Mouse (Mus musculus): Measurements from ENCODE around the gene Pip5k1c. TPM values are rescaled to one million over a fixed set of nuclear protein-coding genes. Genes with fewer than 3 reads are reported as not detected.
A peak's percentile ranks its signal among the peaks of the same experiment; 100 is the strongest.

Gene Pip5k1c
- total RNA-seq (2012; rRNA removed) = 27.3 and 34.6 TPM in 2 replicates

DNA sequence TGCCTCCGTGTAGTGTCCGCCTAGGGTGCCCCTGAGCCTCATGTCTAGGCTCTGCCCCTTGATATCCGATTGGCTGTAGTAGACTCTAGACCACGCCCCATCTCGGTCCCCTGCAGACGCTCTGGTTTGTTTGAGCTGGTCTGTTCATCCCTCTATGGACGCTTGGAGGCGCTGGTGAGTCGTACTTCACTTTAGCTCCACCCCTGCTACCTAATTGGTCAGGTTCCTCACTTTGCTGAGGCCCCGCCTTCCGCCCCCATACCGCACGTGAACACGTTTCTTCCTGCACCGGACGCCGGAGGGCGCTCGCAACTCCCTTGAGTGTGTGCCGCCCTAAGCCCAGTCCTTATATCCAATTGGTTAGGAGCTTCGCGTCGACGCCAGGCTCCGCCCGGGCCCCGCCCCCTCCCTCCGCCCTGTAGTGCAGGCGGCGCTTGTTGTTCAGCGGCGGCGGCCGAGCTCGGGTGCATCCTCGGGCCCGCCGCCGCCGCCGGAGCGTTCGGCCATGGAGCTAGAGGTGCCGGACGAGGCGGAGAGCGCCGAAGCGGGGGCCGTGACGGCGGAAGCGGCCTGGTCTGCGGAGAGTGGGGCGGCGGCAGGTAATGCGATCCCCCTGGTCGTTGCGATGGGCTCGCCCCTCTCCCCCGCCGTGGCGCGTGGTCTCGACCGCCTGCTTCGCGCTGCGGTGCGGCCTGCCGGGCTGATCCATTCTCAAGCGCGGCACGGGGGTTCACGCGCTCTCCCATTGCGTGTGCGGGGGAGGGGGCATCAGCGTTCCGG lies at the start of gene Pip5k1c:
Gene Pip5k1c (plus strand): TSS at position 410 of the 780 bp plus-strand sequence.
- peak within 1 kb of the TSS; percentile 97 for H3K9ac ChIP-seq (ENCODE audit: insufficient read depth, low read depth, low read length, poor library complexity, severe bottlenecking)
- peaks cover 4 to 29% of the 10 kb centered on the region in 2 experiments for H3K4me1 ChIP-seq (ENCODE audit: control insufficient read depth in 2 of 2, insufficient read depth in 2 of 2, low read length in 2 of 2, poor library complexity in 1 of 2)
- peak within 1 kb of the TSS; percentile 67; the same call in 1 of the 2 replicates for H3K27ac ChIP-seq (ENCODE audit: insufficient read depth, low read depth, low read length, poor library complexity, severe bottlenecking)
- H3K9me3 ChIP-seq (ENCODE audit: control insufficient read depth, insufficient read depth, low read depth, low read length) = no peaks in the 10 kb centered on the region
- H3K36me3 ChIP-seq (ENCODE audit: control insufficient read depth, insufficient read depth, low read length, poor library complexity, severe bottlenecking) = peaks cover 5% of the 10 kb centered on the region; the same call in 1 of the 2 replicates
- TF ChIP-seq ZC3H11A (IDR thresholded peaks at IDR 0.05; ENCODE audit: borderline replicate concordance, low read depth, low read length) = no peak
- 0 out of 2 replicates have a peak, but pooled peaks have one; percentile 31 for TF ChIP-seq CHD2 (IDR thresholded peaks at IDR 0.05; ENCODE audit: low read depth, low read length)
- no peak for TF ChIP-seq ZNF384 (IDR thresholded peaks at IDR 0.05; ENCODE audit: low read depth, low read length)
- no peak for TF ChIP-seq MAFK (IDR thresholded peaks at IDR 0.05; ENCODE audit: insufficient read depth, low read depth, low read length)
- TF ChIP-seq HCFC1 (IDR thresholded peaks at IDR 0.05; ENCODE audit: borderline replicate concordance, insufficient read depth, low read length) = peak; percentile 60; the same call in 1 of the 2 replicates
- H3K4me3 ChIP-seq (ENCODE audit: insufficient read depth in 1 of 2, low read depth in 1 of 2, low read length in 2 of 2, poor library complexity in 1 of 2, severe bottlenecking in 1 of 2) = peak within 1 kb of the TSS; percentile 83 to 97
- peak; percentile 100 for DNase-seq (ENCODE audit: low read depth, low spot score)
- in situ Hi-C loops (cut with MboI; ENCODE audit: low sequenced_read_pairs in 2 of 2, unreplicated experiment in 2 of 2) = no loop called here

DNA sequence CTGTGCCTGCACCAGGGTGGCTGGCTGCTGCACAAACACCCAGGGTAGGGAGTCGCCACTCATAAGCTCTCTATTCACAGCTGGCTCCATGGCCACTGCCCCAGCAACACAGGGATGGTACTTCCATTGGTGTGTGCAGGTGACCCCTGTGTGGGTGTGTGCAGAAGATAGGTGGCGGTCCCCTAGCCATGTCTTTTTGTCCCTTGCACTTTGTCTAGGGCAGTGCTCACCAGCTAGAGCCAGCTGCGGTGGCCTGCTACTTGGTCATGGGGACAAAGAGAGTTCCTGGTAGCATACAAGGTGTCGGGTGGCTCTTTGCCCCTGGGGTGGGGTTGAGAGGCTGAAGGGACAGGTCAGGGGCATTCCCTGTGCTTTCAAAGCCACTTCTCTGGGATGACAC lies 48.6 kb upstream of the Pip5k1c start:
- in situ Hi-C loops (cut with MboI; ENCODE audit: low sequenced_read_pairs in 2 of 2, unreplicated experiment in 2 of 2) = no loop called here
- Histone ChIP-seq H3K9ac (ENCODE audit: insufficient read depth, low read depth, low read length, poor library complexity, severe bottlenecking) (no peak overlapping the region), H3K27ac (ENCODE audit: insufficient read depth, low read depth, low read length, poor library complexity, severe bottlenecking) (no peak overlapping the region), H3K4me1 (ENCODE audit: control insufficient read depth in 2 of 2, insufficient read depth in 2 of 2, low read length in 2 of 2, poor library complexity in 1 of 2) (peaks cover 2 to 12% of the 10 kb centered on the region in 2 experiments; a peak in 2 of 4 replicates), H3K4me3 (ENCODE audit: insufficient read depth in 1 of 2, low read depth in 1 of 2, low read length in 2 of 2, poor library complexity in 1 of 2, severe bottlenecking in 1 of 2) (no peak overlapping the region), H3K36me3 (ENCODE audit: control insufficient read depth, insufficient read depth, low read length, poor library complexity, severe bottlenecking) (no peaks in the 10 kb centered on the region), H3K9me3 (ENCODE audit: control insufficient read depth, insufficient read depth, low read depth, low read length) (no peaks in the 10 kb centered on the region)
- no peak for DNase-seq (ENCODE audit: low read depth, low spot score)
- TF ChIP-seq MAFK (IDR thresholded peaks at IDR 0.05; ENCODE audit: insufficient read depth, low read depth, low read length) (no peak), CHD2 (IDR thresholded peaks at IDR 0.05; ENCODE audit: low read depth, low read length) (no peak), HCFC1 (IDR thresholded peaks at IDR 0.05; ENCODE audit: borderline replicate concordance, insufficient read depth, low read length) (no peak), ZNF384 (IDR thresholded peaks at IDR 0.05; ENCODE audit: low read depth, low read length) (no peak), ZC3H11A (IDR thresholded peaks at IDR 0.05; ENCODE audit: borderline replicate concordance, low read depth, low read length) (no peak)

DNA sequence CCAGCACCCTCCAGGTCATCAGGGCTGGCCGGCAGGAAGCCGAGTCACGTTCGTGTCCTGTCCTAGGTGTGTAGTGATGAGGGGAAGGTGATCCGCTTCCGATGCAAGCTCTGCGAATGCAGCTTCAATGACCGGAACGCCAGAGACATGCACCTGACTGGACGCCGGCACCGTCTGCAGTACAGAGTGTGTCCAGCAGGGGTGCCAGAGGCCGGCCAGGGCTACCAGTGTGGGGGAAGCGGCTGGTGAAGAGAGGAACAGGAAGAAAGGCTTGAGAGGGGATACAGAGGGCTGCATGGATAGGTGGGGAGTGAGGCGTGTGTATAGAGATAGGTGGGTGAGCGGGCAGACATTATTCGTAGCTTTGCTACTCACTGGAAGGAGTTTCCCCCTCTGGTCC lies 48.2 kb upstream of the Pip5k1c start:
- TF ChIP-seq ZNF384 (IDR thresholded peaks at IDR 0.05; ENCODE audit: low read depth, low read length) = no peak
- no peak for TF ChIP-seq HCFC1 (IDR thresholded peaks at IDR 0.05; ENCODE audit: borderline replicate concordance, insufficient read depth, low read length)
- no peak for TF ChIP-seq MAFK (IDR thresholded peaks at IDR 0.05; ENCODE audit: insufficient read depth, low read depth, low read length)
- no peak for TF ChIP-seq ZC3H11A (IDR thresholded peaks at IDR 0.05; ENCODE audit: borderline replicate concordance, low read depth, low read length)
- no peak for TF ChIP-seq CHD2 (IDR thresholded peaks at IDR 0.05; ENCODE audit: low read depth, low read length)
- H3K9ac ChIP-seq (ENCODE audit: insufficient read depth, low read depth, low read length, poor library complexity, severe bottlenecking) = no peak overlapping the region
- in situ Hi-C loops (cut with MboI; ENCODE audit: low sequenced_read_pairs in 2 of 2, unreplicated experiment in 2 of 2) = no loop called here
- H3K4me1 ChIP-seq (ENCODE audit: control insufficient read depth in 2 of 2, insufficient read depth in 2 of 2, low read length in 2 of 2, poor library complexity in 1 of 2) = peaks cover 2 to 15% of the 10 kb centered on the region in 2 experiments; a peak in 2 of 4 replicates
- H3K27ac ChIP-seq (ENCODE audit: insufficient read depth, low read depth, low read length, poor library complexity, severe bottlenecking) = no peak overlapping the region
- no peaks in the 10 kb centered on the region for H3K36me3 ChIP-seq (ENCODE audit: control insufficient read depth, insufficient read depth, low read length, poor library complexity, severe bottlenecking)
- H3K4me3 ChIP-seq (ENCODE audit: insufficient read depth in 1 of 2, low read depth in 1 of 2, low read length in 2 of 2, poor library complexity in 1 of 2, severe bottlenecking in 1 of 2) = no peak overlapping the region
- no peak for DNase-seq (ENCODE audit: low read depth, low spot score)
- no peaks in the 10 kb centered on the region for H3K9me3 ChIP-seq (ENCODE audit: control insufficient read depth, insufficient read depth, low read depth, low read length)

DNA sequence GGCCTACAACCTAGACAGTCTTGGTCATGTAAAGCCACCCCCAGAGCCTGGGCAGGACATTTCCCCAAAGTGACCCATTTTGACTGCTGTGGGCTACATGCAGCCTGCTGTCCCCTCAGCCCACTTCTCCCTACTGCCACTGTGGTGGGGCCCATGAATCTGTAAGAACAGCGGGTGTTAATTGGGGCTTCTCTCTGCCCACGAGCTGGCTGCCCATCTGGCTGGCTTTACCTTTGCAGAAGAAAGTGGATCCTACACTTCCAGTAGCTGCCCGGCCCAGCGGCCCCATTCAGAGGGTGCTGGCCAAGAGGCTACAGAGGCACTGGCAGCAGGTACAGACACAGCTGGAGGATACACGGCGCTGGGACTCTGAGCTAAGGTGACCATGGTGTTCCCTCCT lies 47.6 kb upstream of the Pip5k1c start:
- peaks cover 2 to 18% of the 10 kb centered on the region in 2 experiments; a peak in 2 of 4 replicates for H3K4me1 ChIP-seq (ENCODE audit: control insufficient read depth in 2 of 2, insufficient read depth in 2 of 2, low read length in 2 of 2, poor library complexity in 1 of 2)
- no peaks in the 10 kb centered on the region for H3K9me3 ChIP-seq (ENCODE audit: control insufficient read depth, insufficient read depth, low read depth, low read length)
- H3K27ac ChIP-seq (ENCODE audit: insufficient read depth, low read depth, low read length, poor library complexity, severe bottlenecking) = no peak overlapping the region
- no peaks in the 10 kb centered on the region for H3K36me3 ChIP-seq (ENCODE audit: control insufficient read depth, insufficient read depth, low read length, poor library complexity, severe bottlenecking)
- in situ Hi-C loops (cut with MboI; ENCODE audit: low sequenced_read_pairs in 2 of 2, unreplicated experiment in 2 of 2) = no loop called here
- TF ChIP-seq ZNF384 (IDR thresholded peaks at IDR 0.05; ENCODE audit: low read depth, low read length) (no peak), MAFK (IDR thresholded peaks at IDR 0.05; ENCODE audit: insufficient read depth, low read depth, low read length) (no peak), HCFC1 (IDR thresholded peaks at IDR 0.05; ENCODE audit: borderline replicate concordance, insufficient read depth, low read length) (no peak), ZC3H11A (IDR thresholded peaks at IDR 0.05; ENCODE audit: borderline replicate concordance, low read depth, low read length) (no peak), CHD2 (IDR thresholded peaks at IDR 0.05; ENCODE audit: low read depth, low read length) (no peak)
- DNase-seq (ENCODE audit: low read depth, low spot score) = no peak
- no peak overlapping the region for H3K9ac ChIP-seq (ENCODE audit: insufficient read depth, low read depth, low read length, poor library complexity, severe bottlenecking)
- no peak overlapping the region for H3K4me3 ChIP-seq (ENCODE audit: insufficient read depth in 1 of 2, low read depth in 1 of 2, low read length in 2 of 2, poor library complexity in 1 of 2, severe bottlenecking in 1 of 2)
